Comparison of ENCODE assay signal across 10 mouse cellular contexts in genomic region chr7:30531291-30531815, GRCm38 (mm10). TPM values are rescaled to one million over a fixed set of nuclear protein-coding genes. Genes with fewer than 3 reads are reported as not detected.
DNase-seq lines count a peak whose midpoint lies in the region; ATAC-seq and TF ChIP-seq lines count a peak whose summit lies in the region.
"Had no signal": no experiment of that assay in that cellular context is flagged by ENCODE, and none has a peak within 500 bp of the region (broad histone marks: within the 10 kb centered on the region; RNA-seq: fewer than 3 reads in every experiment).

No protein-coding gene starts in this region.

- ATAC-seq in kidney, embryonic 16.5 days (ENCODE audit: low FRiP score, low TSS enrichment), result no peak
- ATAC-seq in kidney, embryonic 15.5 days (replicated peaks; ENCODE audit: low FRiP score), result no peak
- ATAC-seq in midbrain, embryonic 14.5 days (ENCODE audit: low FRiP score, low TSS enrichment), result no peak

- DNase-seq in frontal cortex, adult 2 months (ENCODE audit: extremely low spot score in 1 of 2, low spot score in 1 of 2), result peak; percentile 75 to 83
- no peak for DNase-seq in midbrain, embryonic 14.5 days
- DNase-seq in lung, postnatal 36 days, result no peak
- DNase-seq in kidney, postnatal 10 days, result no peak

- TF ChIP-seq CTCF in cortical plate, adult 2 months (IDR thresholded peaks at IDR 0.05; ENCODE audit: extremely low read depth, insufficient read depth, low read length), result no peak

- peaks cover 30% of the 10 kb centered on the region for H3K4me1 ChIP-seq in kidney, embryonic 16.5 days (ENCODE audit: insufficient read depth, low read length)
- peaks cover 40% of the 10 kb centered on the region for H3K4me1 ChIP-seq in kidney, embryonic 15.5 days
- peaks cover 14% of the 10 kb centered on the region for H3K4me1 ChIP-seq in cortical plate, adult 2 months (ENCODE audit: control insufficient read depth, insufficient read depth, low read length)
- H3K4me1 ChIP-seq in midbrain, embryonic 14.5 days (ENCODE audit: control insufficient read depth, insufficient read depth, low read length), result peaks cover 32% of the 10 kb centered on the region

- peak overlapping the region; percentile 7; the same call in 1 of the 2 replicates for H3K9ac ChIP-seq in kidney, embryonic 16.5 days (replicated peaks; ENCODE audit: low read length)
- no peak overlapping the region for H3K9ac ChIP-seq in kidney, embryonic 15.5 days
- 0 out of 2 replicates have a peak overlapping the region, but pooled peaks have one; percentile 14 for H3K9ac ChIP-seq in midbrain, embryonic 14.5 days (replicated peaks; ENCODE audit: low read length)
- H3K9ac ChIP-seq: liver, embryonic 14.5 days had no signal

- no peaks in the 10 kb centered on the region for H3K9me3 ChIP-seq in kidney, embryonic 16.5 days (ENCODE audit: low read length)
- H3K9me3 ChIP-seq in kidney, embryonic 15.5 days (replicated peaks), result no peaks in the 10 kb centered on the region
- H3K9me3 ChIP-seq in midbrain, embryonic 14.5 days (ENCODE audit: control insufficient read depth, low read length), result no peaks in the 10 kb centered on the region
- H3K9me3 ChIP-seq: heart, embryonic 10.5 days had no signal

- H3K4me2 ChIP-seq in kidney, embryonic 16.5 days (replicated peaks; ENCODE audit: low read depth, low read length), result no peak overlapping the region
- no peak overlapping the region for H3K4me2 ChIP-seq in kidney, embryonic 15.5 days
- H3K4me2 ChIP-seq in midbrain, embryonic 14.5 days (ENCODE audit: low read length), result peak overlapping the region; percentile 69

- peak; percentile 17; the same call in 1 of the 2 replicates for TF ChIP-seq POLR2A in cortical plate, adult 2 months (IDR thresholded peaks at IDR 0.05; ENCODE audit: extremely low read depth, insufficient read depth, low read length)

- 77% methylated on average over 9 of the region's 9 CpGs for WGBS in kidney, embryonic 16.5 days
- 81% methylated on average over 9 of the region's 9 CpGs for WGBS in kidney, embryonic 15.5 days
- WGBS in midbrain, embryonic 14.5 days, result 89% methylated on average over 9 of the region's 9 CpGs

- H3K27ac ChIP-seq in kidney, embryonic 16.5 days (ENCODE audit: low read length), result no peak overlapping the region
- no peak overlapping the region for H3K27ac ChIP-seq in kidney, embryonic 15.5 days
- H3K27ac ChIP-seq in cortical plate, adult 2 months (ENCODE audit: insufficient read depth, low read length), result peak overlapping the region; percentile 32
- no peak overlapping the region for H3K27ac ChIP-seq in midbrain, embryonic 14.5 days (replicated peaks; ENCODE audit: low read depth, low read length)
- H3K27ac ChIP-seq: heart, embryonic 10.5 days; kidney, postnatal 0 days; liver, embryonic 14.5 days had no signal

- H3K36me3 ChIP-seq in kidney, embryonic 16.5 days (ENCODE audit: insufficient read depth, low read length), result peaks cover 45% of the 10 kb centered on the region
- peaks cover 62% of the 10 kb centered on the region for H3K36me3 ChIP-seq in kidney, embryonic 15.5 days
- peaks cover 67% of the 10 kb centered on the region for H3K36me3 ChIP-seq in midbrain, embryonic 14.5 days (ENCODE audit: control insufficient read depth, insufficient read depth, low read length)

- H3K4me3 ChIP-seq in kidney, embryonic 16.5 days (ENCODE audit: low read length), result no peak overlapping the region
- no peak overlapping the region for H3K4me3 ChIP-seq in kidney, embryonic 15.5 days (replicated peaks)
- H3K4me3 ChIP-seq in cortical plate, adult 2 months (ENCODE audit: insufficient read depth, low read length), result peak overlapping the region; percentile 7; the same call in 1 of the 2 replicates
- H3K4me3 ChIP-seq in midbrain, embryonic 14.5 days (replicated peaks; ENCODE audit: low read depth, low read length), result peak overlapping the region; percentile 1; the same call in 1 of the 2 replicates
- H3K4me3 ChIP-seq: heart, embryonic 10.5 days had no signal

- H3K27me3 ChIP-seq in kidney, embryonic 16.5 days (ENCODE audit: insufficient read depth, low read length), result no peaks in the 10 kb centered on the region
- H3K27me3 ChIP-seq in kidney, embryonic 15.5 days, result no peaks in the 10 kb centered on the region
- no peaks in the 10 kb centered on the region for H3K27me3 ChIP-seq in midbrain, embryonic 14.5 days (ENCODE audit: control insufficient read depth, insufficient read depth, low read length)

RNA-seq across cellular contexts. Expression of gene Arhgap33, which starts 3.5 kb away (rescaled TPM):
- 12.0 and 14.9 TPM in 2 replicates for polyA plus RNA-seq in kidney, embryonic 16.5 days (2015; fragmentation: Nextera tagmentation; extraction: Ambion mirVana)
- polyA plus RNA-seq in kidney, embryonic 15.5 days (2015; fragmentation: Nextera tagmentation; extraction: Ambion mirVana), result 11.7 and 16.0 TPM in 2 replicates
- 174 and 184 TPM in 2 replicates for polyA plus RNA-seq in cortical plate, adult 2 months (2012; rRNA removed)
- polyA plus RNA-seq in frontal cortex, adult 2 months (2012; rRNA removed), result 172 and 192 TPM in 2 replicates
- polyA plus RNA-seq in midbrain, embryonic 14.5 days (2014; fragmentation: Nextera tagmentation; extraction: Ambion mirVana), result 101 and 129 TPM in 2 replicates

RNA-seq across cellular contexts. Expression of gene Hspb6, which starts 20.6 kb away (rescaled TPM):
- polyA plus RNA-seq in kidney, embryonic 16.5 days (2015; fragmentation: Nextera tagmentation; extraction: Ambion mirVana), result 18.0 and 20.6 TPM in 2 replicates
- 12.8 and 20.1 TPM in 2 replicates for polyA plus RNA-seq in kidney, embryonic 15.5 days (2015; fragmentation: Nextera tagmentation; extraction: Ambion mirVana)
- 11.0 and 11.3 TPM in 2 replicates for polyA plus RNA-seq in cortical plate, adult 2 months (2012; rRNA removed)
- 9.3 and 10.7 TPM in 2 replicates for polyA plus RNA-seq in frontal cortex, adult 2 months (2012; rRNA removed)
- 6.3 and 7.4 TPM in 2 replicates for polyA plus RNA-seq in midbrain, embryonic 14.5 days (2014; fragmentation: Nextera tagmentation; extraction: Ambion mirVana)

RNA-seq across cellular contexts. Expression of gene Proser3, which starts 20.7 kb away (rescaled TPM):
- polyA plus RNA-seq in kidney, embryonic 16.5 days (2015; fragmentation: Nextera tagmentation; extraction: Ambion mirVana), result 12.0 and 16.6 TPM in 2 replicates
- 14.1 and 18.6 TPM in 2 replicates for polyA plus RNA-seq in kidney, embryonic 15.5 days (2015; fragmentation: Nextera tagmentation; extraction: Ambion mirVana)
- 4.7 and 6.2 TPM in 2 replicates for polyA plus RNA-seq in cortical plate, adult 2 months (2012; rRNA removed)
- 7.3 and 8.3 TPM in 2 replicates for polyA plus RNA-seq in frontal cortex, adult 2 months (2012; rRNA removed)
- 7.4 and 10.9 TPM in 2 replicates for polyA plus RNA-seq in midbrain, embryonic 14.5 days (2014; fragmentation: Nextera tagmentation; extraction: Ambion mirVana)

RNA-seq across cellular contexts. Expression of gene Lin37, which starts 28.3 kb away (rescaled TPM):
- 47.0 and 48.1 TPM in 2 replicates for polyA plus RNA-seq in kidney, embryonic 16.5 days (2015; fragmentation: Nextera tagmentation; extraction: Ambion mirVana)
- 37.6 and 40.5 TPM in 2 replicates for polyA plus RNA-seq in kidney, embryonic 15.5 days (2015; fragmentation: Nextera tagmentation; extraction: Ambion mirVana)
- 71.9 and 72.7 TPM in 2 replicates for polyA plus RNA-seq in cortical plate, adult 2 months (2012; rRNA removed)
- 64.1 and 67.3 TPM in 2 replicates for polyA plus RNA-seq in frontal cortex, adult 2 months (2012; rRNA removed)
- 49.9 and 59.1 TPM in 2 replicates for polyA plus RNA-seq in midbrain, embryonic 14.5 days (2014; fragmentation: Nextera tagmentation; extraction: Ambion mirVana)

RNA-seq across cellular contexts. Expression of gene U2af1l4, which starts 31.7 kb away (rescaled TPM):
- 91.6 and 99.4 TPM in 2 replicates for polyA plus RNA-seq in kidney, embryonic 16.5 days (2015; fragmentation: Nextera tagmentation; extraction: Ambion mirVana)
- polyA plus RNA-seq in kidney, embryonic 15.5 days (2015; fragmentation: Nextera tagmentation; extraction: Ambion mirVana), result 94.8 and 102 TPM in 2 replicates
- polyA plus RNA-seq in cortical plate, adult 2 months (2012; rRNA removed), result 90.9 and 97.0 TPM in 2 replicates
- polyA plus RNA-seq in frontal cortex, adult 2 months (2012; rRNA removed), result 125 and 131 TPM in 2 replicates
- polyA plus RNA-seq in midbrain, embryonic 14.5 days (2014; fragmentation: Nextera tagmentation; extraction: Ambion mirVana), result 103 and 104 TPM in 2 replicates

Comparison
In these comparisons a context has a peak if more than half of its experiments do, and no peak if none do; other contexts are left out.
1. H3K4me3 ChIP-seq: peak in cortical plate, adult 2 months (single experiment) and midbrain, embryonic 14.5 days (single experiment); none in kidney, embryonic 16.5 days (single experiment) and kidney, embryonic 15.5 days (single experiment).
2. DNase-seq: peak in frontal cortex, adult 2 months (2 of 2); none in midbrain, embryonic 14.5 days (single experiment), lung, postnatal 36 days (single experiment) and kidney, postnatal 10 days (single experiment).